Mouse (Mus musculus): ENCODE results near the gene Gpkow. TPM values are rescaled to one million over a fixed set of nuclear protein-coding genes. Genes with fewer than 3 reads are reported as not detected.

Gene Gpkow
- total and polyA plus RNA-seq, 3 experiments: 23.4 to 539 (median 37.0) TPM

DNA sequence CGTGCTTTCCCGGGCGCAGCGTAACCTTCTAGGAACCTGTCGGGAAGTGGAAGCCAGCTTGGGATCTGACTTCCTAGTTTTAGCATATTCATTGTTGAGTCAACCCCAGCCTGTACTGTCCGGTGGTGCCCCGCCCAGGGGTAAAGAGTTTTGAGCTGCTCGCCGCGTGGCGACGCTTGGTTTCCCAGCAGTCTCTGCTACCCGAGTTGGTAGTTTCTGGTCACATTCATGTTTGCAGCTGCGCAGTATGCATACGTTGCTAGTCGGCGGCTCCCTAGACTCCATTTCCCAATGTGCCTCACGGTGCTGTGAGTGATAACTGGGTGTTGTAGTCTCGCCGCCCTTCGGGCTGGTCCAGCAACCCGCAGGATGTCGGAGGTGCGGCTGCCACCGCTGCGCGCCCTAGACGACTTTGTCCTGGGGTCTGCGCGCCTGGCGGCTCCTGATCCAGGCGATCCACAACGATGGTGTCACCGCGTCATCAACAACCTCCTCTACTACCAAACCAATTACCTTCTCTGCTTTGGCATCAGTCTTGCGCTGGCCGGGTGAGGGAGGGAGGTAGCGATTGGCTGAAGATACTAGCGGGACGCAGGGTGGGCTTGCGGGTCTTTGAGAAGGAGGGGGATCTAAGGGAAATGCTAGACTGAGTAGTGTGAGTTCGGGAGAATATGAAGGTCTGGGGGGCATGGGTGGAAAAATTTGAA lies 31.4 kb downstream of the Gpkow start, which contains the start of gene Praf2:
Praf2 (plus strand) TSS at position 225 of the 707 bp plus-strand sequence.
- DNase-seq (ENCODE audit: low read depth, low spot score): peak; percentile 97
- Histone ChIP-seq H3K9me3 (replicated peaks; ENCODE audit: insufficient read depth, low read length) (no peaks in the 10 kb centered on the region), H3K4me3 (ENCODE audit: control insufficient read depth in 1 of 2, insufficient read depth in 1 of 2, low read depth in 2 of 2, low read length in 2 of 2) (peak within 1 kb of the TSS; percentile 63 to 77), H3K4me1 (ENCODE audit: control insufficient read depth in 1 of 2, insufficient read depth in 2 of 2, low read length in 2 of 2) (peaks cover 3 to 11% of the 10 kb centered on the region in 2 experiments; a peak in 2 of 4 replicates), H3K27me3 (ENCODE audit: control insufficient read depth in 1 of 2, insufficient read depth in 2 of 2, low read length in 2 of 2) (no peaks in the 10 kb centered on the region), H3K36me3 (ENCODE audit: control insufficient read depth in 1 of 2, insufficient read depth in 2 of 2, low read length in 2 of 2) (no peaks in the 10 kb centered on the region), H3K27ac (ENCODE audit: control insufficient read depth, low read depth, low read length) (peak within 1 kb of the TSS; percentile 72), H3K79me2 (ENCODE audit: control insufficient read depth, insufficient read depth, low read length, poor library complexity) (peaks cover 1% of the 10 kb centered on the region), H3K9ac (ENCODE audit: control insufficient read depth, low read depth, low read length, poor library complexity, severe bottlenecking) (peak within 1 kb of the TSS; percentile 77)
- TF ChIP-seq MXI1 (IDR thresholded peaks at IDR 0.05; ENCODE audit: low read depth, low read length) (peak; percentile 84), GABPA (IDR thresholded peaks at IDR 0.05; ENCODE audit: low read depth, low read length) (no peak), MAFK (IDR thresholded peaks at IDR 0.05; ENCODE audit: borderline replicate concordance, low read depth, low read length) (no peak), MEF2A (IDR thresholded peaks at IDR 0.05; ENCODE audit: extremely low read depth, insufficient replicate concordance, low read depth, low read length, poor library complexity, severe bottlenecking) (no peak), GATA1 (IDR thresholded peaks at IDR 0.05; ENCODE audit: low read depth, low read length) (peak; percentile 51; the same call in 1 of the 2 replicates), ZMIZ1 (IDR thresholded peaks at IDR 0.05; ENCODE audit: low read depth, low read length) (peak; percentile 21; the same call in 1 of the 2 replicates), ETS1 (IDR thresholded peaks at IDR 0.05; ENCODE audit: low read depth, low read length) (0 out of 2 replicates have a peak, but pooled peaks have one; percentile 7), SMC3 (IDR thresholded peaks at IDR 0.05; ENCODE audit: low read depth, low read length) (no peak), MYC (IDR thresholded peaks at IDR 0.05; ENCODE audit: low read depth, low read length) (peak; percentile 97), MAX (IDR thresholded peaks at IDR 0.05; ENCODE audit: low read length) (peak; percentile 87), MAZ (IDR thresholded peaks at IDR 0.05; ENCODE audit: low read depth, low read length) (no peak), TBP (IDR thresholded peaks at IDR 0.05; ENCODE audit: low read depth, low read length) (peak; percentile 78), HCFC1 (IDR thresholded peaks at IDR 0.05; ENCODE audit: low read depth, low read length) (peak; percentile 99), RCOR1 (IDR thresholded peaks at IDR 0.05; ENCODE audit: low read depth, low read length) (no peak), JUND (IDR thresholded peaks at IDR 0.05; ENCODE audit: low read depth, low read length) (no peak), POLR2A (IDR thresholded peaks at IDR 0.05; ENCODE audit: control insufficient read depth in 1 of 2, insufficient read depth in 1 of 2, low read depth in 1 of 2, low read length in 2 of 2, poor library complexity in 1 of 2) (peak; percentile 52 to 87; a peak in 3 of 4 replicates), UBTF (IDR thresholded peaks at IDR 0.05; ENCODE audit: borderline replicate concordance, insufficient read depth, low read depth, low read length) (no peak), TCF12 (IDR thresholded peaks at IDR 0.05; ENCODE audit: low read depth, low read length) (peak; percentile 6; the same call in 1 of the 2 replicates), CTCF (IDR thresholded peaks at IDR 0.05 in 2 of 3, conservative IDR thresholded peaks at IDR 0.05 in 1 of 3; ENCODE audit: control insufficient read depth in 1 of 3, insufficient read depth in 1 of 3, low read depth in 2 of 3, low read length in 3 of 3, poor library complexity in 1 of 3, severe bottlenecking in 1 of 3) (no peak), POLR2AphosphoS5 (IDR thresholded peaks at IDR 0.05; ENCODE audit: borderline replicate concordance, low read depth, low read length) (no peak), RAD21 (IDR thresholded peaks at IDR 0.05; ENCODE audit: low read depth, low read length) (no peak), BHLHE40 (IDR thresholded peaks at IDR 0.05; ENCODE audit: borderline replicate concordance, low read depth, low read length) (no peak), ZNF384 (IDR thresholded peaks at IDR 0.05; ENCODE audit: low read depth, low read length) (no peak), USF2 (IDR thresholded peaks at IDR 0.05; ENCODE audit: borderline replicate concordance in 1 of 2, insufficient read depth in 1 of 2, low read depth in 1 of 2, low read length in 2 of 2) (no peak), MYB (IDR thresholded peaks at IDR 0.05; ENCODE audit: low read depth, low read length) (no peak), ELF1 (IDR thresholded peaks at IDR 0.05; ENCODE audit: low read depth, low read length) (peak; percentile 77; the same call in 1 of the 2 replicates), NELFE (IDR thresholded peaks at IDR 0.05; ENCODE audit: low read depth, low read length) (peak; percentile 78), SIN3A (IDR thresholded peaks at IDR 0.05; ENCODE audit: low read length) (peak; percentile 85), USF1 (IDR thresholded peaks at IDR 0.05; ENCODE audit: low read depth, low read length) (peak; percentile 76), POLR2AphosphoS2 (IDR thresholded peaks at IDR 0.05; ENCODE audit: low read length) (peak; percentile 82), TAL1 (IDR thresholded peaks at IDR 0.05; ENCODE audit: low read length) (no peak), ZKSCAN1 (IDR thresholded peaks at IDR 0.05; ENCODE audit: low read depth, low read length) (no peak), KAT2A (conservative IDR thresholded peaks at IDR 0.05; ENCODE audit: low read depth, low read length) (peak; percentile 96), CHD2 (IDR thresholded peaks at IDR 0.05; ENCODE audit: low read length) (peak; percentile 39), CHD1 (IDR thresholded peaks at IDR 0.05; ENCODE audit: low read depth, low read length) (no peak), EP300 (IDR thresholded peaks at IDR 0.05; ENCODE audit: low read depth in 1 of 2, low read length in 2 of 2) (no peak), ZC3H11A (IDR thresholded peaks at IDR 0.05; ENCODE audit: low read depth, low read length) (no peak)

All from MEL (cell line).